Mouse (Mus musculus): ENCODE data around the gene Vps51.
"Not testable (repeated sequence)": the region's sequence is repeated elsewhere in the genome, so short reads cannot be mapped to it uniquely, and the experiment has no call there.

Vps51 gene

DNA sequence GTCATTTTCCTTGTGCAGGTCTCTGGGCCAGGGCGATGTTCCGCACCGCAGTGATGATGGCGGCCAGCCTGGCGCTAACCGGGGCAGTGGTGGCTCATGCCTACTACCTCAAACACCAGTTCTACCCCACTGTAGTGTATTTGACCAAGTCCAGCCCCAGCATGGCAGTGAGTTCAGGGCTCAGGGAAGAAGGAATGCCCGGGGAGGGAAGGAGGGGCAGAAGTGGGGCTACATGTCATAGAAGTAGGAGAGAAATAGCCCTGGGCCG is 29.2 kb downstream of the Vps51 start:
- DNase-seq (ENCODE audit: low spot score): no peak

- DNase-seq (ENCODE audit: low spot score): no peak
Measured at GRCm38 (mm10) chr19:6047154-6047898, 29.7 kb downstream of the Vps51 start.

GRCm38 (mm10) chr19:6046294-6047153 is 30.5 kb downstream of the Vps51 start, which contains the start of gene Syvn1:
Gene Syvn1, plus strand, starts transcription at chr19:6046576.
- peak; percentile 91 for DNase-seq (ENCODE audit: low spot score)

GRCm38 (mm10) chr19:6045366-6046293 is 31.4 kb downstream of the Vps51 start:
- no peak for DNase-seq (ENCODE audit: low spot score)

- not testable (repeated sequence) for DNase-seq (ENCODE audit: low spot score)
Measured at GRCm38 (mm10) chr19:6044102-6044501, 32.9 kb downstream of the Vps51 start.

DNA sequence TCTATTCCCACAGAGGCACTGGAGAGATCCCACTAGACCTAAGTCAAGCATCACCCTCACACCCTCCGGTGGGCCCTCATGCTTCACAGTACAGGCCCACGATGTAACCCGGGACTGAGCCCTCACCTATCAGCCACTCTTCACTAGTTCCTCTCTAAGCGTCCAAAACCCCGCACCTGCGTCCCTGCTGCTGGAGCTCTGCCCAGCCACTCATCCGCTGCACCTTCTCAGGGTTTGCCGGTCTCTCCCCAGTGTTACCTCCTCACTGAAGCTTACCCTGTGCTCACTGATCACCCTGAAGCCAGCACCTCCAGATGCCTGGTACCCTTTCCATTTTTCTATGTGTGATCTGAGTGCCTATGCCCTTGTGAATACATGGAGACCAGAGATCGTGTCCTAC is 34.7 kb downstream of the Vps51 start:
- no peak for DNase-seq (ENCODE audit: low spot score)

DNA sequence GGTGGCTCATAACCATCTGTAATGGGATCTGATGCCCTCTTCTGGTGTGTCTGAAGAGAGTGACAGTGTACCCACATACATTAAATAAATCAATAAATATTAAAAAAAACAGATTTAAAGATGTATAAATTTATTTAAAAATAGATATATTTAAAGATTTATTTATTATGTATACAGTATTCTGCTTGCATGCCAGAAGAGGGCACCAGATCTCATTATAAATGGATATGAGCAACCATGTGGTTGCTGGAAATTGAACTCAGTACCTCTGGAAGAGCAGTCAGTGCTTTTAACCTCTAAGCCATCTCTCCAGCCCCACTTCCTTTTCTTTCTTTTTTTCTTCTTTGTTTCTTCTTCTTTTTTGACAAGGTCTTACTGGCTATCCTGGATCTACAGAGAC is 37.0 kb downstream of the Vps51 start:
- DNase-seq (ENCODE audit: low spot score): no peak

- no peak for DNase-seq (ENCODE audit: low spot score)
Measured at GRCm38 (mm10) chr19:6038326-6038725, 38.7 kb downstream of the Vps51 start.

DNA sequence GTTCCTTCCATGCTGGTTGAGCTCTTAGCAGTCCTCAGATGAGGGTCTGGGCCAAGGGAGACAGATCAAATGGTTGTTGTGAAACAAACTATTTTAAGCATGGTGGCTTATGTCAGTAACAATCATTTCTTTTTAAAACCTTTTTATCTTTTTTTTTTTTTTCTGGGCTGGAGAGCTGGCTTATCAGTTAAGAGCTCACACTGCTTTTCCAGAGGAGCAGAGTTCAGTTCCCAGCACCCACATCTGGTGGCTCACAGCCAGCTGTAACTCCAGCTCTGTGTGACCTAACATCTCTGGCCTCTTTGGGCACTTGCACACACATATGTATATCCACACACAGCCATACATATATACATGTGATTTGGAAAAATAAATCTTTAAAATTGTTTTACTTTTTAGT is 39.3 kb downstream of the Vps51 start:
- no peak for DNase-seq (ENCODE audit: low spot score)

- no peak for DNase-seq (ENCODE audit: low spot score)
Measured at GRCm38 (mm10) chr19:6035966-6036585, 41.0 kb downstream of the Vps51 start.

DNA sequence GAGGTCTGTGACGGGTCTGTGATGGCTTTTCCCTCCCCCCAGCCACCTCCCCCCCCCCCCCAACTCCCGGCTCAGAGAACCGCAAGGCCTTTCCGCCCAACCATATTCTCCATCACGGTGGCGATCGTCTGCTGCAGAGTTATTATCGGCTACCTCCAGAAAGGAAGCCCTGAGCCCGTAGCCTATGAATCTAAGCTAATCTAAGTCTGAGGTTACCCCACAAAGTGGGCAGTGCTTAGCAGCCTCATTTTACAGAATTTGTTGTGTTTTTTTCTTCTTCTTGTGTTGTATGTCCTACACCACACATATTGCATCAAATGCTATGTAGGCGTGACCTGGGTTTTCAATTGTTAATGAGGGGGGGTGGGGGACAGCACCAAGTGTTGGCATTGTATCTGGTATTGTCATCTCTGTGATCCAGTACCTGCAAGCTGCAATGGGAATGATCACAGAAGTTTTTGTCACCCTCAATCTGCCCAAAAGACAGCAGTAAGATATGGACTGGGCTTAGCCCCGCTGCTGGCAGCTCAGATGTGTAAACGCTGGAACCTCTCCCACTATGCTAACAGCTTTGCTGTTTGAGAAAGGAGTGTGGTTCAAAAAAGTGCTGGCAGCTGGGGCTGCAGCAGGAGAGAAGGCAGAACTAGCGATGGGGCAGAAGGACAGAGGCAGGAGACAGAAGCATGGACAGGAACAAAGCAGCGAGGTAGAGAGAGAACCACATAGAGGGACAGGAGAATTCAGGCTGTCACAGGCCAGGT is 46.3 kb downstream of the Vps51 start:
- no peak for DNase-seq (ENCODE audit: low spot score)

- no peak for DNase-seq (ENCODE audit: low spot score)
Measured at GRCm38 (mm10) chr19:6029426-6029825, 47.6 kb downstream of the Vps51 start.

GRCm38 (mm10) chr19:6028991-6029390 is 48.0 kb downstream of the Vps51 start:
- DNase-seq (ENCODE audit: low spot score): no peak

- no peak for DNase-seq (ENCODE audit: low spot score)
Measured at GRCm38 (mm10) chr19:6023930-6024329, 53.1 kb downstream of the Vps51 start.

- no peak for DNase-seq (ENCODE audit: low spot score)
Measured at GRCm38 (mm10) chr19:6023059-6023458, 54.0 kb downstream of the Vps51 start.

DNA sequence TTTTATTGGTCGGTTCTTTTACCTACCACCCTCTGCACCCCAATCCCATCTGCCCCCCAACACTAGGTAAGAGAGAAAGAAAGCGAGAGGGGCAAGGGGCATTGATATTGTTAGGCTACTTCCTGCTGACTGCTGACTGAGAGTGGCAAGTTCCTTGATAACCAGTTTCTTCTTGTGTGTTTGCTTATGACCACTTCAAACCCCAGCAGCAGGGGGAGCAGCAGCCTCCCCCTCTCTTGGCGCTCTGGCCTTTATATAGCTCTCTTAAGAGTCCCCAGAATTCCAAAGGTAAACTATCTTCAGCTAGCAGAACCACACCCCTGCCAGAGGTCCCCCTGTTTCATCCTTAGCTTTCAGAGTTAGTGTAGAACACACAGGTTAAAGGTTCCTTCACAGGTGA is 56.8 kb downstream of the Vps51 start:
- DNase-seq (ENCODE audit: low spot score): no peak

DNA sequence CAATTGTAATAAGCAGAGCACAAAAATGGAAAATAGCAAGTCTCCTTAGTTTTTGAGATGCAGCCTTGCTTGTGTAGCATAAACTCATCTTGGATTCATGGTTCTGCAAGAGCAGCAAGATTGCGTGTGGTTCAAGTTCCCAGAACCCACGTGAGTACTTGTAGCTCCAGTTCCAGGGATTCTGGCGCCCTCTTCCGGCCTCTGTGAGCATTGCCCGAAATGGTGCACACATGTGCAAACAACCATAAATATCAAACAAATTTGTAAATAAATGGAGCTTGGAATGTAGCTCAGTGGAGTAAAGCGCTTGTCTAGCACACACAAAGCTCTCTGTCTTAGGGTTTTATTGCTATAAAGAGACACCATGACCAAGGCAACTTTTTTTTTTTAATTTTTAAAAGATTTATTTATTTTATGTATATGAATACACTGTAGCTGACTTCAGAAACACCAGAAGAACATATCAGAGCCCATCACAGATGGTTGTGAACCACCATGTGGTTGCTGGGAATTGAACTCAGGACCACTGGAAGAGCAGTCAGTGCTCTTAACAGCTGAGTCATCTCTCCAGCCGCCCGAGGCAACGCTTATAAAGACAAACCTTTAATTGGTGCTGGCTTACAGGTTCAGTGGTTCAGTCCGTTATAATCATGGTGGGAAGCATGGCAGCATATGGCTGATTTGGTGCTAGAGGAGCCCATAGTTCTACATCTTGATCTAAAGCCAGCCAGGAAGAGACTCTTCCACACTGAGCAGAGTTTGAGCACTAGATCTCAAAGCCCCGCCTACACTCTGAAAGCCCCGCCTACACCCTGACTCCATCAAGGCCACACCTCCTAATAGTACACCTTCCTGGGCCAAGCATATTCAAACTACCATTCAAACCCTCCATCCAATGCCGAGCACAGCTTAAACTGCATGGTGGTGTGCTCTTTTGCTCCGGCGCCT is 58.6 kb downstream of the Vps51 start:
- DNase-seq (ENCODE audit: low spot score): peak; percentile 90
